11 mouse cellular contexts compared by ENCODE assay signal in genomic region chr5:37826706-37827625, GRCm38 (mm10). TPM values are rescaled to one million over a fixed set of nuclear protein-coding genes. Genes with fewer than 3 reads are reported as not detected.
DNase-seq lines count a peak whose midpoint lies in the region; ATAC-seq and TF ChIP-seq lines count a peak whose summit lies in the region.
"Had no signal": no experiment of that assay in that cellular context is flagged by ENCODE, and none has a peak within 500 bp of the region (broad histone marks: within the 10 kb centered on the region; RNA-seq: fewer than 3 reads in every experiment).

No protein-coding gene starts in this region.

- no peak for DNase-seq in lung, embryonic 14.5 days
- no peak for DNase-seq in lung, postnatal 36 days
- no peak for DNase-seq in cerebellum, adult 11 months
- no peak for DNase-seq in thymus, postnatal 4 days
- no peak for DNase-seq in gastrocnemius, postnatal 4 days (ENCODE audit: low spot score in 2 of 2)
- DNase-seq: cerebellum, adult 11-12 months had no signal

- H3K4me2 ChIP-seq in lung, embryonic 14.5 days = no peak overlapping the region
- H3K4me2 ChIP-seq in embryonic facial prominence, embryonic 15.5 days (replicated peaks) = peak overlapping the region; percentile 80
- peak overlapping the region; percentile 25 for H3K4me2 ChIP-seq in hindbrain, embryonic 16.5 days (ENCODE audit: low read length)
- peak overlapping the region; percentile 0; the same call in 1 of the 2 replicates for H3K4me2 ChIP-seq in neural tube, embryonic 15.5 days
- H3K4me2 ChIP-seq: liver, embryonic 15.5 days had no signal

- H3K4me3 ChIP-seq in lung, embryonic 14.5 days (ENCODE audit: low read depth, low read length) = peak overlapping the region; percentile 6; the same call in 1 of the 2 replicates
- H3K4me3 ChIP-seq in embryonic facial prominence, embryonic 15.5 days (replicated peaks) = peak overlapping the region; percentile 72
- no peak overlapping the region for H3K4me3 ChIP-seq in hindbrain, embryonic 16.5 days (ENCODE audit: low read length)
- H3K4me3 ChIP-seq in neural tube, embryonic 15.5 days (replicated peaks) = no peak overlapping the region
- H3K4me3 ChIP-seq: liver, embryonic 15.5 days had no signal

- H3K36me3 ChIP-seq in lung, embryonic 14.5 days (ENCODE audit: insufficient read depth) = no peaks in the 10 kb centered on the region
- H3K36me3 ChIP-seq in embryonic facial prominence, embryonic 15.5 days = no peaks in the 10 kb centered on the region
- H3K36me3 ChIP-seq in hindbrain, embryonic 16.5 days (ENCODE audit: control insufficient read depth, insufficient read depth, low read length) = no peaks in the 10 kb centered on the region
- H3K36me3 ChIP-seq in neural tube, embryonic 15.5 days = no peaks in the 10 kb centered on the region
- H3K36me3 ChIP-seq: G1E; liver, embryonic 15.5 days had no signal

- TF ChIP-seq CTCF in lung, embryonic 14.5 days (IDR thresholded peaks at IDR 0.05; ENCODE audit: low read depth) = no peak

- no peak overlapping the region for H3K27ac ChIP-seq in lung, embryonic 14.5 days (ENCODE audit: low read depth)
- peak overlapping the region; percentile 82 for H3K27ac ChIP-seq in embryonic facial prominence, embryonic 15.5 days (replicated peaks)
- H3K27ac ChIP-seq in hindbrain, embryonic 16.5 days (ENCODE audit: low read depth, low read length) = no peak overlapping the region
- no peak overlapping the region for H3K27ac ChIP-seq in neural tube, embryonic 15.5 days (replicated peaks)
- H3K27ac ChIP-seq: liver, embryonic 15.5 days had no signal

- H3K9me3 ChIP-seq in lung, embryonic 14.5 days (ENCODE audit: low read depth, low read length) = no peaks in the 10 kb centered on the region
- no peaks in the 10 kb centered on the region for H3K9me3 ChIP-seq in embryonic facial prominence, embryonic 15.5 days (replicated peaks)
- peaks cover 3% of the 10 kb centered on the region; the same call in 1 of the 2 replicates for H3K9me3 ChIP-seq in hindbrain, embryonic 16.5 days (ENCODE audit: control insufficient read depth, low read length)
- peaks cover 6% of the 10 kb centered on the region; the same call in 1 of the 2 replicates for H3K9me3 ChIP-seq in neural tube, embryonic 15.5 days (replicated peaks)
- H3K9me3 ChIP-seq: liver, embryonic 15.5 days had no signal

- no peak overlapping the region for H3K9ac ChIP-seq in lung, embryonic 14.5 days
- no peak overlapping the region for H3K9ac ChIP-seq in embryonic facial prominence, embryonic 15.5 days
- no peak overlapping the region for H3K9ac ChIP-seq in hindbrain, embryonic 16.5 days (ENCODE audit: low read depth, low read length)
- H3K9ac ChIP-seq in neural tube, embryonic 15.5 days (replicated peaks) = no peak overlapping the region
- H3K9ac ChIP-seq: liver, embryonic 15.5 days had no signal

- H3K4me1 ChIP-seq in lung, embryonic 14.5 days (ENCODE audit: insufficient read depth) = no peaks in the 10 kb centered on the region
- H3K4me1 ChIP-seq in embryonic facial prominence, embryonic 15.5 days = peaks cover 45% of the 10 kb centered on the region
- peaks cover 22% of the 10 kb centered on the region for H3K4me1 ChIP-seq in hindbrain, embryonic 16.5 days (ENCODE audit: control insufficient read depth, insufficient read depth, low read depth, low read length)
- H3K4me1 ChIP-seq in neural tube, embryonic 15.5 days = peaks cover 33% of the 10 kb centered on the region

- ATAC-seq in lung, embryonic 14.5 days (ENCODE audit: insufficient read depth) = no peak
- no peak for ATAC-seq in embryonic facial prominence, embryonic 15.5 days (ENCODE audit: insufficient number of reproducible peaks, low FRiP score, low TSS enrichment, low read depth)
- no peak for ATAC-seq in hindbrain, embryonic 16.5 days
- no peak for ATAC-seq in neural tube, embryonic 15.5 days (ENCODE audit: low FRiP score)

- WGBS in lung, embryonic 14.5 days = under 1% methylated on average over 59 of the region's 59 CpGs
- WGBS in embryonic facial prominence, embryonic 15.5 days = under 1% methylated on average over 59 of the region's 59 CpGs
- WGBS in hindbrain, embryonic 16.5 days = under 1% methylated on average over 59 of the region's 59 CpGs
- under 1% methylated on average over 59 of the region's 59 CpGs for WGBS in neural tube, embryonic 15.5 days

- peaks cover 99% of the 10 kb centered on the region for H3K27me3 ChIP-seq in lung, embryonic 14.5 days (ENCODE audit: insufficient read depth, low read length)
- peaks cover 80% of the 10 kb centered on the region for H3K27me3 ChIP-seq in embryonic facial prominence, embryonic 15.5 days
- peaks cover 56% of the 10 kb centered on the region for H3K27me3 ChIP-seq in hindbrain, embryonic 16.5 days (replicated peaks; ENCODE audit: control insufficient read depth, insufficient read depth, low read length)
- H3K27me3 ChIP-seq in neural tube, embryonic 15.5 days (replicated peaks) = peaks cover 89% of the 10 kb centered on the region

RNA-seq across cellular contexts. Expression of gene Msx1, which starts 2.6 kb away (rescaled TPM):
- 2.9 and 3.1 TPM in 2 replicates for polyA plus RNA-seq in lung, embryonic 14.5 days (2014; fragmentation: Nextera tagmentation; extraction: Ambion mirVana)
- polyA plus RNA-seq in embryonic facial prominence, embryonic 15.5 days (2015; fragmentation: Nextera tagmentation; extraction: Ambion mirVana) = 181 and 201 TPM in 2 replicates
- 28.9 and 30.5 TPM in 2 replicates for polyA plus RNA-seq in hindbrain, embryonic 16.5 days (2015; fragmentation: Nextera tagmentation; extraction: Ambion mirVana)
- 7.8 and 15.4 TPM in 2 replicates for polyA plus RNA-seq in neural tube, embryonic 15.5 days (2015; fragmentation: Nextera tagmentation; extraction: Ambion mirVana)
- 1 to 10 TPM; 4.0 to 5.1 TPM for total RNA-seq in gastrocnemius, postnatal 4 days (2021)
- total RNA-seq: G1E had no signal
- polyA plus RNA-seq: G1E had no signal

Comparison
In these comparisons a context has a peak if more than half of its experiments do, and no peak if none do; other contexts are left out.
1. H3K4me3 ChIP-seq: peak in lung, embryonic 14.5 days (single experiment) and embryonic facial prominence, embryonic 15.5 days (single experiment); none in hindbrain, embryonic 16.5 days (single experiment) and neural tube, embryonic 15.5 days (single experiment).